Mouse (Mus musculus): Measurements from ENCODE around the gene Galr2.

DNA sequence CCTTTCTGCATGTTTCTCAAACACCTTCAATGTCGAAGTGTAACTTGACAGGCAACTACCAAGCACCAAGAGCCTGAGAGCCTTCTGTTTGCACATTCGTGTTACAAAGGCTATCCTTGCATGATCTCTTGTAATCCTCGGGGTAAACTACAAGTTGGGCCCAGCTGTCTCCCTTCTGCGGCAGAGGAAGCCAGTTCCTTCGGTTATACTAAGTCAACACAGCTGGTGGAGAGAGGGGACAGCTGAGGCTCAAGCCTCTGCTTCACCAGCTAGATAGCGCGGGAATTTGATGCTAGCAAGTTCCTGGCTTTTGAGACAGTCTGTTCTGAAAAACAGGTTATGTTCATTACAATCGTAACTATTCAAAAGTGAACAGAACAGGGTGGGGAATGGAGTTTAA is 31.6 kb downstream of the Galr2 start:
- TF ChIP-seq CTCF (IDR thresholded peaks at IDR 0.05) (no peak), EP300 (IDR thresholded peaks at IDR 0.05) (no peak)
